Mouse (Mus musculus) myocyte (in vitro differentiated cells): ENCODE measurements at regions not wholly inside any gene's neighbourhood (a gene's known extent, or its start where the extent isn't known, plus 50 kb on each side); places are given as distances from the start of the nearest gene placed in this dataset.

Experiments
- CEBPB ChIP-seq: IDR thresholded peaks from 2 replicates; pipeline ENCODE4 v1.6.1; 2011; ENCODE audit warnings: mild to moderate bottlenecking, moderate library complexity; ENCODE audit not compliant: poor library complexity, insufficient read depth, severe bottlenecking
- MYOD1 ChIP-seq, 3 experiments: IDR thresholded peaks; one replicate each; pipeline ENCODE4 v1.6.1; 2011; ENCODE audit warnings: control low read depth in 2 of 3, low read depth in 2 of 3, mild to moderate bottlenecking in 2 of 3, moderate library complexity in 1 of 3; ENCODE audit not compliant: insufficient read length in 2 of 3, control insufficient read depth in 1 of 3
- MYOG ChIP-seq, 3 experiments: IDR thresholded peaks; one replicate each; pipeline ENCODE4 v1.6.1; 2011; ENCODE audit warnings: control low read depth in 2 of 3, low read depth in 2 of 3, mild to moderate bottlenecking in 2 of 3; ENCODE audit not compliant: insufficient read length in 2 of 3, control insufficient read depth in 1 of 3, insufficient read depth in 1 of 3
- POLR2A ChIP-seq: IDR thresholded peaks from one replicate; pipeline ENCODE4 v1.6.1; 2011; ENCODE audit warnings: low read depth, mild to moderate bottlenecking, control low read depth, moderate library complexity; ENCODE audit not compliant: insufficient read length
- POLR2AphosphoS2 ChIP-seq: IDR thresholded peaks from one replicate; pipeline ENCODE4 v1.6.1; 2011; ENCODE audit warnings: low read depth, control low read depth; ENCODE audit not compliant: insufficient read length
- REST ChIP-seq: IDR thresholded peaks from one replicate; pipeline ENCODE4 v1.6.1; 2011; ENCODE audit warnings: mild to moderate bottlenecking, control low read depth, moderate library complexity; ENCODE audit not compliant: insufficient read depth, insufficient read length
- TCF12 ChIP-seq: IDR thresholded peaks from one replicate; pipeline ENCODE4 v1.6.1; 2011; ENCODE audit warnings: mild to moderate bottlenecking, control low read depth; ENCODE audit not compliant: poor library complexity, insufficient read depth, severe bottlenecking
- USF1 ChIP-seq: IDR thresholded peaks from one replicate; pipeline ENCODE4 v1.6.1; 2011; ENCODE audit warnings: low read depth, mild to moderate bottlenecking, control low read depth, moderate library complexity

DNA sequence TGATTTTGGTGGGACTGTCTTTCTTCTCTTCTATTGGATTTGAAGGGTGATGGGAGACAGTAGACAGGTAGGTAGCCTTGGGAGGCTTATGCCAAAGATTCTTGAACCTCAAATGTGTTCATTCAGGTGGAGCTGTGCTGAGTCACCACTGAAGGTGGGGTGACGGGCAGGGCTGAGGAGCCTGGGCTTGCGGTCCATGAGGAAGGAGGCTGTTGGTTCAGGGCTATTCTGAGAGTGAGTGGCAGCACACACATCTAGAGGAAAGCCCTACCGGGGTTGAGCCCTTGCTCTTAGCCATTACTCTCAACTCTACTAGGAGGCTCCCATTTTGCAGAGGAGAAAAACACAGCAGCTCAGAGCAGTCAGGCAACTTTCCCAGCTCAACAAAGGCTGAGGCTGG is 54.6 kb upstream of the Lrig1 start:
- TF ChIP-seq MYOG (IDR thresholded peaks at IDR 0.05; ENCODE audit: control insufficient read depth in 1 of 3, insufficient read depth in 1 of 3, insufficient read length in 2 of 3, low read depth in 2 of 3) (no peak), REST (no peak), USF1 (no peak), POLR2A (no peak), POLR2AphosphoS2 (no peak), MYOD1 (IDR thresholded peaks at IDR 0.05; ENCODE audit: control insufficient read depth in 1 of 3, insufficient read length in 2 of 3, low read depth in 2 of 3) (no peak), TCF12 (no peak), CEBPB (no peak)
